Mouse (Mus musculus): ENCODE results near the gene Fuom. TPM values are rescaled to one million over a fixed set of nuclear protein-coding genes. Genes with fewer than 3 reads are reported as not detected.

The Fuom gene
- total RNA-seq, 2 experiments from 2014 or later = 6.1 TPM; not detected in 1

DNA sequence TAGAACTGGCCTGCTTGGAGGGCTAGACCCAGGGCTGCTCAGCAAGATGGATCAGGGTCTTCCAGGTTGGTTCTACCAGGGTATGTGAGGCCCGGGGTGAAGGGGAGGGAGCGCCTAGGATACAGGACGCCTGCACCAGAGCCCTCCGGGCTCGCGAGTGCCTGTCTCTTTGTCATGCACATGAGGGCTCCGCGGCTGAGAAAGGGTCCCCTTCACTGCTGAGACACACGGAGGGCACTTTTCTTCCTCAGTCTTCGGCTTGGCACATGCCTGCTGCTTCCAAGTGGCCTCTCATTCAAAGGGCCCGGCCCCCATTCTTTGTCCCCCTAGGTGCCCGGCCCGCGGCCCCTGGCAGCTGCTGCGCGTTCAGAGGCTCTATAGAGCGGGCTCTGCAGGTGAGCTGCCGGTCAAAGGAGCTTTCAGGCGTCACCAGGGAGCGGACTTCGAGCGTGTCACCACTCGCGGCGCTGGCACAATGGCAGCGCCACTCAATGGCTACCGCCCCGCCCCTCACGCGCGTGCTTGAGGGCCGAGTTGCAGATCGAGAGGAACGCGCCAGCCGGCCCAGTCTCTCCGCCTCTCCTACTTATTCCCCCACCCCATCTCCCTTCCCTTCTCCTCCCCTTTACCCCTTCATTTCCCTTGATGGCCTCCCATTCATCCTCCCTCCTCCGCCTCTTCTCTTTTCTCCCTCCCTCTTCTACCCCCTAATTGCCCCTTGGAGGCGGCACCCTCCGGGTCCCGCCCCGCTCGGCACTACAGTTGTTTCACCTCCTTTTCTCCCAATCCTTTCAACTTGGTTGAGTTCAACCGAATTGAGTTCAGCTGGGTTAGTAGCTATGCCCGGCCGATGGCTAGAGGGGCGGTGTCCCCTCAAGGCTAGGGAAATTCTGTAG is 41.1 kb downstream of the Fuom start:
- ATAC-seq (replicated peaks; ENCODE audit: low FRiP score, poor library complexity, severe bottlenecking) = no peak

DNA sequence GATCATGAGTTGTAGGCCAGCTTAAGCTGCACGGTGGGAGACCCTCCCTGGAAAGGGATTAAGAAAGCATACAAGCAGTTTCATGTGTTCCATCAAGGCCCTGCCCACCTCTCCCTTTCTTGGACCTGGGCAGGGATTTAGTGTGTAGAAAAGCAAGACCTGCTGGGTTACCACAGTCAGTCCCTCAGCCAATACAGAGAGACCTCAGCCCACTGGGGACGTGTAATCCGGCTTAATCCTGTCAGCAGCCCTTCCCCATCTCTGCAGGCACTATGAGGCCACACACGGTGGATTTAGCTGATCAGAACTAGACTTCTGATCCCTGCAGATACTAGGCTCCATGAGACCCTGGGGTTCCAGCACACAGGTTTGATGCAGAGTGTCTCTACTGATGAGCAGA is 42.6 kb downstream of the Fuom start:
- ATAC-seq (replicated peaks; ENCODE audit: low FRiP score, poor library complexity, severe bottlenecking) = no peak

DNA sequence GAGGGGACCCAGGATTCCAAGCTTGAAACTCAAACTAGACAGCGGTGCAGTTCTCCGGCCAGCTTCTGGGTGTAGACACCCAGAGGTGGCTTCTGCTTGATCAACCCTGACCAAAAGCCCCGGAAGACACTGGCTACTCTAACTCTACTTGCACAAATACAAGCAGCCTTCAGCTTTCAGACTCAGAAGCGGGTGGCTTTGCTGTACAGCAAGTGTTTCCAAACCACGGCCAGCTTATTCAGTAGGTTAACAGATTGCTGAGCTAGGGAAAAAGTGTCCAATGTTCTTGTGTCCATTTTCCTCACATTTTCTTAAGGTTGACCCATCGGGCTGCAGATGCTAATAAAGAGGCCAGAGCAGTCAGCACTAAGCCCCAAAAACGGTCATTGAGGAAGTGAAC is 43.7 kb downstream of the Fuom start:
- ATAC-seq (replicated peaks; ENCODE audit: low FRiP score, poor library complexity, severe bottlenecking) = no peak

DNA sequence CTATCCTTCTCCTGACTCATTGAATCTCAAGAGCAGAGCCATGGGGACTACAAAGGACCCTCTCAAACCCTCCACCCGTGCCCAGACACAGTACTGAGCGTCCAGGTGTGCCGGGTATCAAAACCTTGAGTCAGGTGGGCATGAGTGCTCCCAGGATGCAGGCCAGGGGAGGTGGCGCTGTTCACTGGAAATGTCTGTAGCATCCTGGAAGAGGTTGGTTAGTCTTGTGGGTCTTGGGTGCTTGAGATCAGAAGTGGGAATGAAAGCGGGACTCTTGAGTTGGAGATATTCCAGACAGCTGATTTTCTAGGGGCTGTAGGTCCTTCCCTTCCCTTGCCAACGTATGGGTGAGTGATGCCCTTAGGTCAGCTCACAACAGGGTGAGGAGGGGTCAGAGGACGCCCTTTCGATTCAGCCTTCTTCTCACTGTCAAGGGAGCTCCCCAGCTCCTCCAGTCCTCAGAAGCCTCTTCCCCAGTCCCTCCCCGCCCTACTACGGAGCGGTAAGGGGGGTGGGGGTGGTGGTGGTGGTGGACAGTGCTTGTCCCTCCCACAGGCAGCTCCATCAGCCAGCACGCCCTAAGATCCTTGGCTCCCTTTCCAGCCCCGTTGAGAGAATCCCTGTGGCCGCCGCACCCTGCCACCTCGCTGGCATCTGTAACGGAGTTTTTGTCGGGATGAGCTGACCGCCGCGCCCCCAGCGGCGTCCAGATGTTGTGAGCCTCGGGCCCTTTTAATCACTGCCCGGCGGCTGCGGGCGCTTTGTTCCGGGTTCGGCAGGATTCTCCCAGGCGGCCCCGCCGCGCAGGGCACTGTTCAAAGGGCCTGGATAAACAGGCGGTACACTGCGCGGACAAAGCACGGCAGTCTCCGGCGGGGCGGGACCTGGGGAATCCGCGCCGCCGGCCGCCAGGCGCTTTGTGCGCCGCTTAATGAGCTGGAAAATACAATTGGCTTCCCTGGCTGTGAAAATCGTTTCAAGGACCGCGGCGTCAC is 44.5 kb downstream of the Fuom start:
- ATAC-seq (replicated peaks; ENCODE audit: low FRiP score, poor library complexity, severe bottlenecking) = no peak

DNA sequence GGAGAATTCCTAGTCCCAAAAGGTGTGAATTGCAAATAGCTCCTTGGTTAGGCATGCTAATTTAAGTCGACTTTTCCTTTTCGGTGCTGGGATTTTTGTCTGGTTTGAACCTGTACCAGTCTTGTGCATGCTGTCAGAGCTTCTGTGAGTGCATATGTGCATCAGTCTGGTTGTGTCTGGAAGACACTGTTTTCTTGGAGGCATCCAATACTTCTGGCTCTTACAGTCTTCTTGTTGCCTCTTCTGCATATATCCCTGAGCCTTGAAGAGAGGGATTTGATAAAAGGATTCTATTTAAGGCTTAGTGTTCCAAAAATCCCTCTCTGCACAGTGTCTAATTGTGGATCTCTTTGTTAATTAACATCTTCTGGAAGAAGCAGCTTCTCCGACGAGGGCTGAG is 48.1 kb downstream of the Fuom start:
- ATAC-seq (replicated peaks; ENCODE audit: low FRiP score, poor library complexity, severe bottlenecking) = no peak

DNA sequence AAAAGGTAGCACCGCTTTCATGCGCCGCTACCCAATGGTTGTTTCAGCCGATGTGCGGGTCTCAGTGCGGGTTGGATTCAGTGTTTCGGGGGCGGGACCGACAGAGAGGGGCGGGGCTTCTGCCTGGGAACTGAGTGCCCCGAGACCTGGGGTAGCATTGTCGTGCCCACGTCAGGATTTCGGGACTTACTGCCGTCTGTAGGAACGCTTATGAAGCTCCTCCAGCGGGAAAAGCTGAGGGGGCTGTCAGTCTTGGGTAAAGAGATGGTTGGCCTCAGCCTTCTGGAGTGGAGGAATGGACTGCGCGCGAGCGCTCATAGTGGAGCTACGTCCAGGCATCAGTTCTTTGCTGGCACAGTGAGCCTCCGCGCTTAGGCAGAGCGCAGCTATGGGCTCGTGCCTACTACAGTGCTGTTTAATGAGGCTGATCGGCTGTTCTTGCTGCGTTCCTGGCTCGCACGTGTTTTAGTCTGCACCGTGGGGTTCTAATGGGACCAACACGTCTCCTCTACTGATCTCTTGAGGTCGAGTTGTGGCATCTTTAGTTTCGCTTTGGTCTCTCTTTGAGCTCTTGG is 53.0 kb downstream of the Fuom start:
- no peak for ATAC-seq (replicated peaks; ENCODE audit: low FRiP score, poor library complexity, severe bottlenecking)

DNA sequence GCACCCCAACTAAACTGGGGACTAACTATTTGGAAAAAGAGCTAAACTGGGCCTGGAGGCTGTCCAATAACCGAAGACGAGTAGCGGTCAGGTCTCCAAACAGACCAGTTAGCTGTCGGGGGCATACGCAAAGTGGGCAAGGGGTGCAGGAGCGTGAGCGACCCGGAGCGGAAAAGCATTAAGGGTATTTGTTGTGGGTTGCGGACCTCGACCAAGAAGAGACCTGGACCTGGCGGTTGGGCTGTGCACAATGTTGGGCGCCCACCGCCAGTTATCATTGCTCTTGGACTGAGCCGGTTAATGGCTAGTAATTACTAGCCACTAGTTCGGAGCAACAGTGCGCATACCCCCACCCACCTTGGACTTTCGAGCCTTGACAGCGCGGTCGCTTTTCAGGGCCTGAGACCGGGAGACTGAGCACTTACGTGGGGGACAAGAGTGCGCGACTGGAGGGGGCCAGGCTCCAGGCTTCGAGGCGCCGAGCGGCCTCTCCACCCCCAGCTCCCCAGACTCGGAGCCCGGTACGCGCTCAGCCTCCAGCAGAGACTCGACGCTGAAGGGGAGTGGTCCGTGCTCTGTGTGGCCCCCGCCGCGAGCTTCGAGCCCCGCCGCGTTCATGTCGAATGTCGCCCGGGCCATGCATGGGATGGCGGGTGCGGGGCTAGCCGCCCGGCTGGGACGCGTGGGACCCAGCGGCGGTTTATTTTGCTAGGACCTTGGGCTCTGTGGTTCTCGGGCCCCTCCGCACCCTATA is 53.7 kb downstream of the Fuom start, which contains the start of gene Msx3:
Gene Msx3 (minus strand): TSS at position 729 of the 754 bp plus-strand sequence.
- ATAC-seq (replicated peaks; ENCODE audit: low FRiP score, poor library complexity, severe bottlenecking) = no peak

DNA sequence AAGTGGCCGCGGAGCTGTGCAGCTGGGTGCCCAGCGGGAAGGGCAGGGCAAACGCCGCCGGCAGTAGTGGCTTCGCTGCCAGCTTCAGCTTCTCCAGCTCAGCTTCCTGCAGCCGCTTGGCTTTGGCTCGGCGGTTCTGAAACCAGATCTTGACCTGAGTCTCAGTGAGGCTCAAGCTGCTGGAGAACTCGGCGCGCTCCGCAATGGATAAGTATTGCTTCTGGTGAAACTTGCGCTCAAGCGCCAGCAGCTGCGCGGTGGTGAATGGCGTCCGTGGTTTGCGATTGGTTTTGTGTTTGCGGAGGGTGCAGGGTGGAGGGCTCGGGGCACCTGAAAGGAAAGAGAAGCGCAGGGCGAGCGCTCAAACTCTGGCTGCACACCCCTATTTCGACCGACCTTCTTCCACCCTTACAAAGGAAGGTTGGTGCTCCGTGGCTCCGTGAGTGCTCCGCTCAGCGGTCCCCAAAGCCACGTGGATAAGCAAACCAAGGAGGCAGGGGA is 54.4 kb downstream of the Fuom start:
- no peak for ATAC-seq (replicated peaks; ENCODE audit: low FRiP score, poor library complexity, severe bottlenecking)

Other genes with a start within 250 kb of the Fuom start
- not detected in 2 replicates for gene Kndc1, start 207.7 kb downstream of the Fuom start, total RNA-seq (2015; ENCODE audit: low replicate concordance)
- gene Kndc1, start 207.7 kb downstream of the Fuom start, total RNA-seq (2017; ENCODE audit: low replicate concordance) = not detected in 2 replicates
- gene Utf1, start 158.7 kb downstream of the Fuom start, total RNA-seq (2015; ENCODE audit: low replicate concordance) = not detected in 2 replicates
- gene Utf1, start 158.7 kb downstream of the Fuom start, total RNA-seq (2017; ENCODE audit: low replicate concordance) = not detected in 2 replicates
- not detected in 2 replicates for gene 6430531B16Rik, start 123.7 kb downstream of the Fuom start, total RNA-seq (2015; ENCODE audit: low replicate concordance)
- 2.0 TPM in 1 of 2 replicates, not detected in the other for gene 6430531B16Rik, start 123.7 kb downstream of the Fuom start, total RNA-seq (2017; ENCODE audit: low replicate concordance)
- gene Adam8, start 109.9 kb downstream of the Fuom start, total RNA-seq (2015; ENCODE audit: low replicate concordance) = 6.9 and 8.3 TPM in 2 replicates
- 7.3 and 7.8 TPM in 2 replicates for gene Adam8, start 109.9 kb downstream of the Fuom start, total RNA-seq (2017; ENCODE audit: low replicate concordance)
- gene Zfp511, start 66.0 kb downstream of the Fuom start, total RNA-seq (2015; ENCODE audit: low replicate concordance) = 11.5 and 12.5 TPM in 2 replicates
- gene Zfp511, start 66.0 kb downstream of the Fuom start, total RNA-seq (2017; ENCODE audit: low replicate concordance) = 5.8 and 6.6 TPM in 2 replicates
- 9.4 and 14.6 TPM in 2 replicates for gene Tubgcp2, start 65.8 kb downstream of the Fuom start, total RNA-seq (2015; ENCODE audit: low replicate concordance)
- gene Tubgcp2, start 65.8 kb downstream of the Fuom start, total RNA-seq (2017; ENCODE audit: low replicate concordance) = 8.3 and 9.6 TPM in 2 replicates
- gene Msx3, start 53.4 kb downstream of the Fuom start, total RNA-seq (2015; ENCODE audit: low replicate concordance) = not detected in 2 replicates
- not detected in 2 replicates for gene Msx3, start 53.4 kb downstream of the Fuom start, total RNA-seq (2017; ENCODE audit: low replicate concordance)
- gene Caly, start 19.9 kb downstream of the Fuom start, total RNA-seq (2015; ENCODE audit: low replicate concordance) = not detected in 2 replicates
- not detected in 2 replicates for gene Caly, start 19.9 kb downstream of the Fuom start, total RNA-seq (2017; ENCODE audit: low replicate concordance)
- not detected in 2 replicates for gene Prap1, start 9.0 kb downstream of the Fuom start, total RNA-seq (2015; ENCODE audit: low replicate concordance)
- gene Prap1, start 9.0 kb downstream of the Fuom start, total RNA-seq (2017; ENCODE audit: low replicate concordance) = not detected in 2 replicates
- 0.84 and 3.3 TPM in 2 replicates for gene Paox, start 13.4 kb upstream of the Fuom start, total RNA-seq (2015; ENCODE audit: low replicate concordance)
- 1.2 and 7.9 TPM in 2 replicates for gene Paox, start 13.4 kb upstream of the Fuom start, total RNA-seq (2017; ENCODE audit: low replicate concordance)
- 12.5 and 23.4 TPM in 2 replicates for gene Echs1, start 14.0 kb upstream of the Fuom start, total RNA-seq (2015; ENCODE audit: low replicate concordance)
- gene Echs1, start 14.0 kb upstream of the Fuom start, total RNA-seq (2017; ENCODE audit: low replicate concordance) = 9.2 and 25.3 TPM in 2 replicates
- 2.1 and 2.5 TPM in 2 replicates for gene Mtg1, start 35.1 kb upstream of the Fuom start, total RNA-seq (2015; ENCODE audit: low replicate concordance)
- gene Mtg1, start 35.1 kb upstream of the Fuom start, total RNA-seq (2017; ENCODE audit: low replicate concordance) = 1.6 TPM in 1 of 2 replicates, not detected in the other
- gene Sprn, start 52.4 kb upstream of the Fuom start, total RNA-seq (2015; ENCODE audit: low replicate concordance) = not detected in 2 replicates
- gene Sprn, start 52.4 kb upstream of the Fuom start, total RNA-seq (2017; ENCODE audit: low replicate concordance) = not detected in 2 replicates
- gene Olfr522, start 62.3 kb upstream of the Fuom start, total RNA-seq (2015; ENCODE audit: low replicate concordance) = not detected in 2 replicates
- gene Olfr522, start 62.3 kb upstream of the Fuom start, total RNA-seq (2017; ENCODE audit: low replicate concordance) = not detected in 2 replicates
- gene Olfr523, start 70.8 kb upstream of the Fuom start, total RNA-seq (2015; ENCODE audit: low replicate concordance) = not detected in 2 replicates
- not detected in 2 replicates for gene Olfr523, start 70.8 kb upstream of the Fuom start, total RNA-seq (2017; ENCODE audit: low replicate concordance)
- gene Olfr524, start 103.5 kb upstream of the Fuom start, total RNA-seq (2015; ENCODE audit: low replicate concordance) = 0.19 TPM in 1 of 2 replicates, not detected in the other
- gene Olfr524, start 103.5 kb upstream of the Fuom start, total RNA-seq (2017; ENCODE audit: low replicate concordance) = not detected in 2 replicates
- not detected in 2 replicates for gene Cd163l1, start 115.8 kb upstream of the Fuom start, total RNA-seq (2015; ENCODE audit: low replicate concordance)
- not detected in 2 replicates for gene Cd163l1, start 115.8 kb upstream of the Fuom start, total RNA-seq (2017; ENCODE audit: low replicate concordance)
- not detected in 2 replicates for gene 5830411N06Rik, start 144.8 kb upstream of the Fuom start, total RNA-seq (2015; ENCODE audit: low replicate concordance)
- gene 5830411N06Rik, start 144.8 kb upstream of the Fuom start, total RNA-seq (2017; ENCODE audit: low replicate concordance) = 0.42 TPM in 1 of 2 replicates, not detected in the other
- not detected in 2 replicates for gene Olfr525, start 218.4 kb upstream of the Fuom start, total RNA-seq (2015; ENCODE audit: low replicate concordance)
- under 0.01 TPM in 1 of 2 replicates, not detected in the other for gene Olfr525, start 218.4 kb upstream of the Fuom start, total RNA-seq (2017; ENCODE audit: low replicate concordance)
- gene Olfr527, start 231.6 kb upstream of the Fuom start, total RNA-seq (2015; ENCODE audit: low replicate concordance) = not detected in 2 replicates
- gene Olfr527, start 231.6 kb upstream of the Fuom start, total RNA-seq (2017; ENCODE audit: low replicate concordance) = not detected in 2 replicates

Data from erythroblast, adult 5-6 weeks (primary cell).